In the genomic region with DNA sequence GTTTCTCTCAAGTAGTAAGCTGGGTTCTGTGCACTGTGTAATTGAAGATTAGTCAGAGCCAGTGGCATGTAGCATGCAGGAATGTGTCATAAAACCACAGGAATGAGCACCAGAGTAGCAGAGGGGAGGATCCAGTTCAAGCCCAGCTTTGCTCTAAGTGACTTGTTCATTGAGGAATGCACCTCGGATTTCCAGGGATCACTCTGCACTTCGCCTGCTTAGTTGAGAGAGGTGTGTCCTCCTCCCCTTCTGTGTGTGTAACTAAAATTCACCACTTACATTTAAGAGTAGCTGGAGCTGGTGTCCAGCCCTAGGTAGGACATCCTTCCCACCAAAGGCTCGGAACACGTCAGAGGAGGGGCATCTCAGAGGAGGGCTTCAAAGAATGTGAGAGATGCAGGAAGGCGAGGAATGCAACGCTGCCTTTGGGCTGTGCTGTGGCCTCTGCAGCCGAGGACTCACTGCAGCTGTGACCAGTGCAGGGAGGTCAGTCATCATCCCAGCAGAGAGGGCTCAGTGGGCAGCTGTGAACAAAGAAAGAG, we compare ENCODE assay signal across 8 mouse cellular contexts. TPM values are rescaled to one million over a fixed set of nuclear protein-coding genes. Genes with fewer than 3 reads are reported as not detected.
DNase-seq lines count a peak whose midpoint lies in the region; ATAC-seq and TF ChIP-seq lines count a peak whose summit lies in the region.

No protein-coding gene starts in this region.

- peak overlapping the region; percentile 83 for H3K27ac ChIP-seq in limb, embryonic 15.5 days
- H3K27ac ChIP-seq in liver, embryonic 11.5 days (ENCODE audit: low read depth, low read length), result no peak overlapping the region

- WGBS in limb, embryonic 15.5 days, result 12% methylated on average over 7 of the region's 7 CpGs
- WGBS in liver, embryonic 11.5 days, result 54% methylated on average over 7 of the region's 7 CpGs

- peak; percentile 43 for DNase-seq in embryo, embryonic 11.5 days (ENCODE audit: low read depth, low spot score)
- peak; percentile 37 for DNase-seq in heart, postnatal 4 days
- no peak for DNase-seq in layer of hippocampus, adult 18-20 months (ENCODE audit: low spot score in 2 of 2)
- DNase-seq in right cerebral cortex, postnatal 36 days (ENCODE audit: low spot score in 2 of 2), result no peak
- no peak for DNase-seq in liver, embryonic 11.5 days (ENCODE audit: low spot score)

- no peak overlapping the region for H3K4me2 ChIP-seq in limb, embryonic 15.5 days
- H3K4me2 ChIP-seq in liver, embryonic 11.5 days, result no peak overlapping the region

- H3K36me3 ChIP-seq in C2C12 (ENCODE audit: control insufficient read depth, insufficient read depth), result peaks cover 28% of the 10 kb centered on the region
- H3K36me3 ChIP-seq in limb, embryonic 15.5 days, result peaks cover 7% of the 10 kb centered on the region; the same call in 1 of the 2 replicates
- H3K36me3 ChIP-seq in liver, embryonic 11.5 days (ENCODE audit: control insufficient read depth, insufficient read depth, low read length), result no peaks in the 10 kb centered on the region

- no peaks in the 10 kb centered on the region for H3K27me3 ChIP-seq in C2C12 (ENCODE audit: control insufficient read depth, insufficient read depth, insufficient read length)
- H3K27me3 ChIP-seq in limb, embryonic 15.5 days, result no peaks in the 10 kb centered on the region
- H3K27me3 ChIP-seq in liver, embryonic 11.5 days (replicated peaks; ENCODE audit: control insufficient read depth, insufficient read depth, low read length), result no peaks in the 10 kb centered on the region

- no peak overlapping the region for H3K9ac ChIP-seq in limb, embryonic 15.5 days
- H3K9ac ChIP-seq in liver, embryonic 11.5 days (ENCODE audit: low read depth, low read length), result no peak overlapping the region

- H3ac ChIP-seq in C2C12 (ENCODE audit: control insufficient read depth, insufficient read length, low read depth), result no peak overlapping the region

- H3K9me3 ChIP-seq in limb, embryonic 15.5 days, result no peaks in the 10 kb centered on the region
- no peaks in the 10 kb centered on the region for H3K9me3 ChIP-seq in liver, embryonic 11.5 days (ENCODE audit: control insufficient read depth, low read length)

- H3K79me3 ChIP-seq in C2C12 (ENCODE audit: low read depth), result peaks cover 19% of the 10 kb centered on the region

- TF ChIP-seq CTCF in C2C12 (IDR thresholded peaks at IDR 0.05; ENCODE audit: control insufficient read depth, insufficient read depth, insufficient read length), result no peak

- H3K79me2 ChIP-seq in C2C12 (ENCODE audit: control insufficient read depth, insufficient read depth), result peaks cover 55% of the 10 kb centered on the region

- ATAC-seq in limb, embryonic 15.5 days (ENCODE audit: insufficient number of reproducible peaks, low FRiP score, low TSS enrichment, low read depth), result peak; percentile 90
- ATAC-seq in liver, embryonic 11.5 days (replicated peaks; ENCODE audit: low FRiP score), result no peak
- no peak for ATAC-seq in granulocyte monocyte progenitor cell, adult 5-6 weeks (replicated peaks; ENCODE audit: poor library complexity, severe bottlenecking)

- H3K4me3 ChIP-seq in C2C12 (ENCODE audit: insufficient read depth, poor library complexity, severe bottlenecking), result no peak overlapping the region
- no peak overlapping the region for H3K4me3 ChIP-seq in limb, embryonic 15.5 days
- no peak overlapping the region for H3K4me3 ChIP-seq in liver, embryonic 11.5 days (ENCODE audit: low read depth, low read length)

- H3K4me1 ChIP-seq in limb, embryonic 15.5 days, result peaks cover 24% of the 10 kb centered on the region
- H3K4me1 ChIP-seq in liver, embryonic 11.5 days (replicated peaks; ENCODE audit: control insufficient read depth, insufficient read depth, low read length), result no peaks in the 10 kb centered on the region

TF ChIP-seq in C2C12, 6 proteins besides CTCF, POLR2A, EP300 and RAD21:
- TF ChIP-seq CEBPB (IDR thresholded peaks at IDR 0.05; ENCODE audit: low read depth) (no peak), FOSL1 (IDR thresholded peaks at IDR 0.05; ENCODE audit: insufficient read depth, low read length, poor library complexity, severe bottlenecking) (peak; percentile 71), MYOD1 (IDR thresholded peaks at IDR 0.05; ENCODE audit: control insufficient read depth, insufficient read length, low read depth) (peak; percentile 77), USF1 (IDR thresholded peaks at IDR 0.05; ENCODE audit: low read depth) (no peak), MYOG (IDR thresholded peaks at IDR 0.05; ENCODE audit: control insufficient read depth, extremely low read depth, insufficient read length) (no peak), MAX (IDR thresholded peaks at IDR 0.05) (peak; percentile 16)

RNA-seq across cellular contexts. Expression of a gene that starts 27.4 kb away (rescaled TPM):
- 17.5 TPM for polyA plus RNA-seq in C2C12 (2012; fragmentation: generic; extraction: Trizol)
- 10 to 100 TPM; 23.0 to 26.6 TPM for total RNA-seq in heart, postnatal 4 days (2021)
- polyA plus RNA-seq in limb, embryonic 15.5 days (2015; fragmentation: Nextera tagmentation; extraction: Ambion mirVana), result 29.7 and 38.6 TPM in 2 replicates
- total RNA-seq in layer of hippocampus, adult 18-20 months (2021), result 10 to 100 TPM; 56.7 to 65.8 TPM
- polyA plus RNA-seq in liver, embryonic 11.5 days (2014; fragmentation: Nextera tagmentation; extraction: Ambion mirVana), result 20.2 and 21.3 TPM in 2 replicates
- 12.8 and 22.5 TPM in 2 replicates for total RNA-seq in granulocyte monocyte progenitor cell, adult 5-6 weeks (2014; fragmentation: Nextera tagmentation)
- 16.0 and 19.6 TPM in 2 replicates for total RNA-seq in granulocyte monocyte progenitor cell, adult 5-6 weeks (2017)

RNA-seq across cellular contexts. Expression of a gene that starts 53.8 kb away (rescaled TPM):
- polyA plus RNA-seq in C2C12 (2012; fragmentation: generic; extraction: Trizol), result 4.6 TPM
- total RNA-seq in heart, postnatal 4 days (2021), result 10 to 100 TPM; 17.6 to 17.8 TPM
- 6.5 and 6.7 TPM in 2 replicates for polyA plus RNA-seq in limb, embryonic 15.5 days (2015; fragmentation: Nextera tagmentation; extraction: Ambion mirVana)
- total RNA-seq in layer of hippocampus, adult 18-20 months (2021), result 10 to 100 TPM; 38.7 TPM
- 4.3 and 5.6 TPM in 2 replicates for polyA plus RNA-seq in liver, embryonic 11.5 days (2014; fragmentation: Nextera tagmentation; extraction: Ambion mirVana)
- total RNA-seq in granulocyte monocyte progenitor cell, adult 5-6 weeks (2014; fragmentation: Nextera tagmentation), result 31.6 and 33.7 TPM in 2 replicates
- 13.8 and 14.1 TPM in 2 replicates for total RNA-seq in granulocyte monocyte progenitor cell, adult 5-6 weeks (2017)

Comparison
In these comparisons a context has a peak if more than half of its experiments do, and no peak if none do; other contexts are left out.
1. DNase-seq: peak in embryo, embryonic 11.5 days (single experiment) and heart, postnatal 4 days (single experiment); none in layer of hippocampus, adult 18-20 months (0 of 2), right cerebral cortex, postnatal 36 days (0 of 2) and liver, embryonic 11.5 days (single experiment).